Mouse (Mus musculus) layer of hippocampus, adult 8-10 months (tissue): ENCODE measurements around the gene Cela3a. TPM values are rescaled to one million over a fixed set of nuclear protein-coding genes. Genes with fewer than 3 reads are reported as not detected.

Experiments
- DNase-seq, 2 experiments: peaks; one replicate each; pipeline ENCODE4 v3.0.0; 2022; ENCODE audit warnings: low spot score in 2 of 2
- total RNA-seq, 4 experiments: library from RNA; stranded (reverse); gene quantifications; 2 replicates each; pipeline ENCODE4 v1.2.4; 2022

The Cela3a gene
- total RNA-seq, 4 experiments from 2014 or later: not detected

DNA sequence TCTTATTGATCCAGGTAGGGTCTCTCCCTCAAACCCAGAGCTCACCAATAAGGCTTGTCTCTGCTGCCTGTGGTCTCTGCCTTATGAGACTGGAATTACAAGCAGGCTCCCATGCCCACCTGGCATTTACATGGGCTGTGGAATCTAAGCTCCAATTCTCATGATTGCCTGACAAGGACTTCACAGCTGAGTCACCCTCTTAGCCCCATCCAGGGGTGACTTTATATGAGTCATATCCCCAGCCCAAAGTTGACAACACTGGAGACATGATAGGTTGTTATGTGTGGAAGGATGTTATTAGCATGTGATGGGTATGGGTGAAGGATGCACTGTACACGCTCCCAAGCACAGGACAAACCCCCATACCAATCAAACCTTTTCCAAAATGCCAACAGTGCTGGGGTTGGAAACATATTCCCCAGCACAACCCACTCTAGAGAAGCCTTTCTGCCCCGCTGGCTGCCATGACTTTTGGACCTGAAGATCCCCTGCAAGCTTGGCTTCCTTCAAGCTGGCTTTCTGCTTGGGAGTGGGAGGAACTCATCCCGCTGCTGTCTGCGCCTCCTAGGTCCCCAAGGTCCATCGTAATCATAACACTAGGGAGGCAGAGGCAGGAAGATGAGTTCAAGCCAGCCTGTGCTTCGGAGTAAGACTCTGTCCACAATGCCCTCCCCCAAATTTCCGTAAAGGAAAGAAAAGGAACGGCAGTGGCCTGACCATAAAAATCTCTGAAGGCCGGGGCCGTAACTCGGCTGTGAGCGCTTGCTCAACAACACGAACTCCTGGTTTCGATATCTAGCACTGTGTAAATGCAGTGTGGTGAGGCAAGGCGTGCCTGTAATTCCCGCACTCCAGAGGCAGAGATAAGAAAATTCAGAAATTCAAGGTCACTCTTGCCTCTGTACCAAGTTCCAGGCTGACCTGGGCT, 37.7 kb downstream of the Cela3a start:
- no peak for DNase-seq

DNA sequence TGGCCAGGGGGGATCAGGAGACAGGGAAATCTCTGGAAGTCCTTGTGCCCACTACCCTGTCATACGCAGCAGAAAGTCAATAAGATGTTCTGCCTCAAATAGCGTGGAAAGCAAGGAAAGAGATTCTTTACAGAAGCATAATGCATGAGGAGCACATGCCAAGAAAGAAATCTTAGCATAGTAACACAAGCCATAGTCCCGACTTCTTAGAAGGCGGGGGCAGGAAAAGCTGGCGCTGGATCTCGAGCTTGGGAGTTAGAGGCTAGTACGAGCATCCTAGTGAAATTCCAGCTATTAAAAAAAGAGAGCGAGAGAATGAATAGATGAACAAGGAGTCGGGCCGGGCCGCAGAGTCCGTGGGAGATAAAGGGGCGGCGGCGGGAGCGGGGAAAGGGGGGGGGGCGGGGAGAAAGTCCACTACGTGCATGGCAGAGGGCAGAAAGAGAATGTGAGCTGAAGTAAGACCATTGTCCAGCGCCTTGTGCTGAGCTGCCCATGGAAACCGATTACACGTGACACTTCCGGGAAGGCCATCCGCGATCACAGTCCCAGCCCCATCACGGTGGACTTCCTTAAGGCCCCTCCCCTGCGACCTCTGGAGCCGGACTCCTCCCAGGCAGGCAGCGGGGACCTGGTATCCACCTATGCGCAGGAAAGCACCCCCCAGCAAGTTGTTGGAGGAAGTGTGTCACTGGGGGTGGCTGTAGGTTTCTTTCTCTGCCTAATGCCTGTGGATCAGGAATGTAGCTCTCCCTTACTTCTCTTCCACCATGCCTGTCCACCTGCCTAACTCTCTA, 39.4 kb downstream of the Cela3a start:
- DNase-seq: no peak

DNA sequence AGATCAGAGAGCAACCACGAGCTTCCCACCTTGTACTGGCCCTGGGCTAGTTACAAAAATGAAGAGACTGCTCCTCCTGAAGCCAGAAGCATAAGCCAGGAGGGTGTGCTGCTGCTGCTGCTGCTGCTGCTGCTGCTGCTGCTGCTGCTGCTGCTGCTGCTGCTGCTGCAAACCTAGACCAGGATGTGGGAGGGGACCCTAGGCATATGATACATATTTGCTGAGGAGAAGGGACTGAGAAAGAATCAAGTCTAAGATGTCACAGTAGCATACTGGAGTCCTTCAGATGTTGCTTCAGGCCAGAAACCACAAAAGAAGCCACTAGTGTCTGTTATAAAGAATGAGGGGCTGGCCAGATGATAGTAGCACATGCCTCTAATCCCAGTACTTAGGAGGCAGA, 41.4 kb downstream of the Cela3a start:
- DNase-seq: no peak

DNA sequence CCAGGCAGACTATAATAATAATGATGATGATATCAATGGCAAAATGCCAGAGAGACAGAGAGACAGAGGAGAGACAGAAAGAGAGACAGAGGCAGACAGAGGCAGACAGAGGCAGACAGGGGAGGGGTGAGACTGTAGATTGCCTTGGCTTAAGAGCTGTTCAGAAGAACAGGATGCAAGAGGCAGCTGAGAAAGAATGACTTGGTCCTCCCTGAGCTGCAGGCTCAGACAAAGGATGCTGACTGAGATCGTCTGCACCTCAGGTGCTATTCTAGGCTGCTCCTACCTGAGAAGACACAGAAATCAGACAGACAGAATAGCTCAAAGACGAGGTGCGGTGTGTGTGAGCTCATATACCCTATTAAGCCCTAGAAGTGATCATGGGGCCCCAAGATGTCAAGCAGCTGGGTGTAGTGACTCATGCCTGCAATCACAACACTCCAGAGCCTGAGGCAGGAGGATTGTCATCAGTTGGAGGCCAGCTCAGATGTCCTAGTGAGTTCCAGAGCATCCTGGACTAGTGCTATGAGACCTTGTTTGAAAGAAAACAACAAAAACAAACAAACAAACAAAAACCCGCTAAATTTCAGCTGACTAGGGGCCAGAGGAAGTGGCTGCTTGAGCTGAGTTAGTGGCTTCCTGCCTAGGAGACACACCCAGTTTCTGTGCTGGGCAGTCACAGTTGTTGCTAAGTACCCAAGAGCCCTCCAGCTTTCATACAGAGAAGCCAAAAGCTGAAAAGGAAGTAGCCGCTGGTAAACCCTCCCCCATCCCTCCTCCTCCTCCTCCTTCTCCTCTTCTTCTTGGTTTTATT, 42.1 kb downstream of the Cela3a start:
- DNase-seq: no peak

DNA sequence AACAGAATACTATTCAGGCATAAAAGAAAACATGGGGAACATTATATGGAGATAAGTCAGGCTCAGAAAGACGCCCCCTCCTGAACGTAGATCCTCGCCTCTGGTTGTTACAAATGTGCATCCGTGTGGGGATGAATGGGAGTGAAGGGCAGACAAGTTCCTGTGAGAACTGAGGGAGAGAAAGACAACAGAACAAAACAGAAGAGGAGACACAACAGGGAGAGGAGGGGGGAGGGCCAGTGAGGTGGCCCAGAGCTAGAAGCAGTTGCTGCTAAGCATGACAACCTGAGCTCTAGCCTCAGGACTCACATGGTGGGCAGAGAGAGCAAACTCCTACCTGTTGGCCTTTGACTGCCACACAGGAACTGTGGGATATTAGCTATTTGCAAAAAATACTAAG, 43.5 kb downstream of the Cela3a start:
- DNase-seq: no peak

DNA sequence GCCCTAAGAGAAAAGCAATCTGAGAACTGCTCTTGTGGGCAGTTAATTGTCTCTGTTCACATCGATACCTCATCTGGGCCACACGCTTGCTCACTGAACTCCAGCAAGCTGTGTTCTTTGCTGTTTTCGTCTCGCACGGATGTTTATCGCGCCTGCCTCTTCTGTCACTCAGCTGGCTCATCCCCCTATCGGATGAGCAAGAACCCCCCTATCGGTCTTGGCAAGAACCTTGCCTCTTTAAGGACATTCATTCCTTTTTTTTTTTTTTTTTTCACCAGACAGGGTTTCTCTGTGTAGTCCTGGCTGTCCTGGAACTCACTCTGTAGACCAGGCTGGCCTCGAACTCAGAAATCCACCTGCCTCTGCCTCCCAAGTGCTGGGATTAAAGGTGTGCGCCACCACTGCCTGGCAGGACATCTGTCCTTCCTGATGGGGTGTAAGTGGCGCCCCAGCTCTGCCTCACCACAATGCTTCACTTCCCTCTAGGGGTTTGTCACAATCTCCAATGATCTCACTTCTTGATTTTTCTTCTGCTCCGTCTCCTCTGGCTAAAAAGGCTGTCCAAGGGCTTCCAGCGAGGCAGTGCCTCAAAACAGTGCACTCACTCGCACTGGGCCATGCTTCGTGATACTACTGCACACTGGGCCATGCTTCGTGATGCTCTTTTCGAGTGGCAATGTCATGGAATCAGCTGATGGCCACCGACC, 44.1 kb downstream of the Cela3a start:
- no peak for DNase-seq

DNA sequence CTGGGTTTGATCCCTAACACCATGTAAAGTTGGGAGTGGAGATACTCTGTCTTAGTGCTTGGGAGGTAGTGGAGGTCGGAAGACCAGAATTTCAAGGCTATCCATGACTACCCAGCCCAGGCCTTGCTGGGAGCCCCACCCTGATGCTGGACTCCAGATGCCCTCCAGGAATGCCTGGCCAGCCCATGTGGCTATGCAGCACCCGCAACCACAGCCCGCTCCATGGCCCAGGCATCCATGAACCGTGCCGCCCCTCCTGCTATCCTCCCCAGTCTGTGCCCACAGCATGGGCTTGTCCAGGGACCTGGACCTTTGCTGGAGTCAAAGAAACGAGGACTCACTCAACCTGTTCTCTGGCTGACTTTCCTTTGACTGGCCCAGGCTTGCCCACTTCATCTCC, 44.8 kb downstream of the Cela3a start:
- DNase-seq: no peak

DNA sequence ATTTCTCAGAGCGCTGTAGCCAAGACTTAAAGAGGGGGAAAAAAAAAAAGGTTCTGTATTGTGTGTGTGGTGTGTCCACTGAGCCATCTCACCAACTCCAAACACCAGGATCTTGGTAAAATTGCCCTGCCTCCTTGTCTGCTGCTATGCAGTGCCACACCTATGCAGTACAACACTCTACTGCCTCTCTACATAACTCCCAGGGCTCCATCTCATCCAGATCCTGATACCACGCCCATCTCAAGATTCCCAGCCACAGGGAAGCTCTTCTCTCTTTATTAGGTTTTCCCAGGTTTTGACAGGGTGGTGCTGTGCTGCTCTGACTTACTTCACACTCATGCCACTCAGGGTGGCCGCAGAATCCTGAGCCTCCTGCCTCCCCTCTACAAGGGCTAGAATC, 48.6 kb downstream of the Cela3a start:
- DNase-seq: no peak

DNA sequence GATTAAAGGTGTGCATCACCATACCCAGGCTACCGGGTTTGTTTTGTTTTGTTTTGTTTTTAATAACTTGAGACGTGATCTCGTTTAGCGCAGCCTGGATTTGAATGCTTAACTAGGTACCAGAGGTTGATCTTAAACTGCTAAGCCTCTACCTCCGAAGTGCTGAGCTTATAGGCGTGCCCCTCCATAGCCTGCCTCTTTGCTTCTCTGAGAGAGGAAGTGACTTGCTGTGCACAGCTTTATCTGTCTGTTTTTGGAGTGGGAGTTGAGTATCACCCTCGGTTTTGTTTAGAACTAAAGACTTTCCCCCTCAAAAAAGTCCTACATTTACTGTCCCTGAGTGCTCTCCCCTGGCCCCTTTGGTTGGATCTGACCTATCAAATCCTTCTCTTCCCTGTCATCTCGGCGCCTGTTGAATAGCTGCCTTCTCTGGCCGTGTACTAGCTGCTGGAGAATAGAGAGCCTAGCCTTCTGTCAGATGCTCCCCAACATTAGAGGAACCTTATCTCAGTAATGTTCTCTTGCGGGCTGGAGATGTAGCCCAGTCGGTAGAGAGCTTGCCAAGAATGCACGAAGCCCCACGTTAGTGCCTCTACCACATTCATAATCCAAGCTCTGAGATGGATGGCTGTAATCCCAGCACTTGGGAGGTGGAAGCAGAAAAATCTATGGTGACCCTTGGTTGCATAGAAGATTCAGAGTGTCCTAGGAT, 51.1 kb downstream of the Cela3a start:
- DNase-seq: no peak

DNA sequence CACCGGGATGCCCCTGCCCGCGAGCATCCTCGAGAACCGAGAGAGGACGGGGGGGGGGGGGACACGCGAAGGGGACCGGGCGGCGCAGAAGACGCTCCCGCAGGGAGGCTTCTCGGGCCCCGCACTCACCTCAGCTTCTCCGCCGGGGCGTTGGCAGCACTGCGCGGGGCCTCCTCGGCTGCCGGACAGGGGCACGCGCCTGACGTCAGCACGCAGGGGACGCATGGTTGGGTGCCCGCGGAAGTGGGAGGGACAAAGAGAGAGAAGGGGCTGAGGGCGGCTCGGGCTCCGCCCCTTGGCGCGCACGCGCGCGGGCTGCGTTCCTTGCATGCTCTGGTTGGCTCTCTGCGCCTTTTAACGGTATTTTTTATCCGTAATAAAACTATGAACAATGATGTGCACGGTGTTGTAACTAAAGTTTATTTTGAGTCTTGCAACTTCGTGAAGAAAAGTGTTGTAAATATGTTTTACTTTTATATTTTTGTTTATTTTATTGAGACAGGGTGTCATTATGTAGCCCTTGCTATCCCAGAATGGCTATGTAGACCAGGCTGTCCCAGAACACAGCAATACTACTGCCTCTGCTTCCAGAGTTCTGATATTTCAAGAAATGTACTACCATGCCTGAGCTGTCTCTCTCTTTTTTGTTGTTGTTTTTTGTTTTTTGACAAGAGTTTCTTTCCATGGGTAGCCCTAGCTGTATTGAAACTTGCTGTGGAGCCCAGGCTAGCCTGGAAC, 51.9 kb downstream of the Cela3a start, which contains the start of gene Cdc42:
Cdc42 (minus strand) TSS at position 204 of the 738 bp plus-strand sequence.
- DNase-seq: peak; percentile 96 to 97

DNA sequence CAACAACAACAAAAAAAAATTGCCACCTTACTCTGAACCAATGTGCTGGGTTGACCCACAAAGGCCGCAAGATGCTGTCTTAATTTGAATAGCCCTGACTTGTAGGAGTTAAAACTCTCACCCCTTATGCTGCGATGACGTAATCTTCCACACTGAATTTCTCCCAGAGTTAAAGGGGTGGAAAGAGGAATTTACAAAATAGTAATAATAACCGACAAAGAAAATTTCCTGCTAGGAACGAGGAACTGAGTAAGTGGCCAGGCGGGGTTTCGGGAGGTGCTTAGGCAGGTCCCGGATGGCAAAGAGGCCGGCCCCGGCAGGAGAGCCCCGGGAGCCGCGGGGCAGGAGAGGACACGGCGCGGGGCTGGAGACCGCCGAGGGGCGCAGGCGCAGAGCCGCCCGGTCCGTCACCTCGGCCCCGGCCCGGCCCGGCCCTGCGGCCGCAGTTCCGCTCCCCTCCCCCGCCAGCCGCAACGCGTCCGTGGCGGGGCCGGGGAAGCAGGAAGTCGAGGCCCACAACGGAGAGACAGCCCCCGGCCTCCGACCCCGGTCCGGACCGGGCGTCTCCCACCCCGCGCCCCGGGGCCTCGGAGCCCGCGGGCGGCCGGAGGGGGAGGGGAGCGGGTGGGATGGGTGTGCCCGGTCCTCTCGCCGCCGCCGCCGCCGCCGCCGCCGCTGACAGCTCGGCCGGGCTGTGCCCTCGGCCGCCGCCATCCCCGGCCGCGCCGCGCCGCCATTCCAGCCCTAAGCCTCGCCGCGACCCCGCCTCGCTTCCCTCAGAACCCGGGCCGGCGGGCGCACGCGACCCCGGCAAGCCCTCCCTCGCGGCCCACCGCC, 52.7 kb downstream of the Cela3a start:
- DNase-seq: peak in 1 of 2 experiments; percentile 24

Other genes starting within 250 kb of the Cela3a start
- 1 to 10 TPM; 5.2 to 7.7 (median 7.1) TPM for gene Wnt4, start 132.3 kb downstream of the Cela3a start, total RNA-seq
- 100 to 1,000 TPM; 300 to 325 (median 301) TPM for gene Cdc42, start 52.1 kb downstream of the Cela3a start, total RNA-seq
- gene Cela3b, start 20.7 kb upstream of the Cela3a start, total RNA-seq: not detected
- not detected for gene 1700013G24Rik, start 43.5 kb upstream of the Cela3a start, total RNA-seq
- 1 to 10 TPM; 4.2 to 6.1 (median 5.6) TPM for gene Hspg2, start 59.0 kb upstream of the Cela3a start, total RNA-seq
- gene Ldlrad2, start 164.8 kb upstream of the Cela3a start, total RNA-seq: not detected
- 100 to 1,000 TPM; 120 to 168 (median 151) TPM for gene Usp48, start 184.0 kb upstream of the Cela3a start, total RNA-seq